Mouse (Mus musculus) hindbrain, embryonic 13.5 days (tissue): ENCODE data around the gene Ankrd44. TPM values are rescaled to one million over a fixed set of nuclear protein-coding genes. Genes with fewer than 3 reads are reported as not detected.

ENCODE experiments used
- ATAC-seq: fragments of 200-750 bp; cut with Nextera tagmentation; 2 replicates; pipeline ENCODE4 v1.8.0; 2017; ENCODE audit warnings: moderate TSS enrichment; ENCODE audit not compliant: low FRiP score
- H3K27ac ChIP-seq: fragments of 300-500 bp; sonication (generic); 2 replicates; pipeline ENCODE4 v1.5.1; 2015; ENCODE audit warnings: inconsistent platforms, mild to moderate bottlenecking, moderate library complexity
- H3K27me3 ChIP-seq: fragments of 300-500 bp; sonication (generic); 2 replicates; pipeline ENCODE4 v1.6.1; 2015; ENCODE audit warnings: mild to moderate bottlenecking, inconsistent platforms
- H3K36me3 ChIP-seq: fragments of 300-500 bp; sonication (generic); 2 replicates; pipeline ENCODE4 v1.6.1; 2015; ENCODE audit warnings: mild to moderate bottlenecking, inconsistent platforms
- H3K4me1 ChIP-seq: fragments of 300-500 bp; sonication (generic); replicated peaks from 2 replicates; pipeline ENCODE4 v1.6.1; 2015; ENCODE audit warnings: inconsistent platforms
- H3K4me2 ChIP-seq: fragments of 300-500 bp; sonication (generic); 2 replicates; pipeline ENCODE4 v1.6.1; 2015; ENCODE audit warnings: inconsistent platforms, mild to moderate bottlenecking, moderate library complexity
- H3K4me3 ChIP-seq: fragments of 300-500 bp; sonication (generic); 2 replicates; pipeline ENCODE4 v1.5.1; 2015; ENCODE audit warnings: mild to moderate bottlenecking, inconsistent platforms
- H3K9ac ChIP-seq: fragments of 300-500 bp; sonication (generic); 2 replicates; pipeline ENCODE4 v1.6.1; 2015; ENCODE audit warnings: mild to moderate bottlenecking, inconsistent platforms
- H3K9me3 ChIP-seq: fragments of 300-500 bp; sonication (generic); 2 replicates; pipeline ENCODE4 v1.6.1; 2016; ENCODE audit warnings: inconsistent platforms
- WGBS: fragments of 180-500 bp; shearing (Covaris S2); methylation state at CpG from one replicate; pipeline ENCODE4 v1.1.7; 2015; 5-methylcytosine and 5-hydroxymethylcytosine counted together
- polyA plus RNA-seq: library from polyadenylated mRNA; unstranded; fragments of >200 nt; fragmentation: Nextera tagmentation; extraction: Ambion mirVana; gene quantifications from 2 replicates; pipeline ENCODE4 v1.2.1, GENCODE M21; 2015

Ankrd44 gene
- polyA plus RNA-seq, 1 experiment from 2014 or later, result 20.9 TPM

- Histone ChIP-seq H3K27ac (no peak overlapping the region), H3K36me3 (peaks cover 13% of the 10 kb centered on the region; the same call in 1 of the 2 replicates), H3K9ac (no peak overlapping the region), H3K27me3 (no peaks in the 10 kb centered on the region), H3K4me2 (no peak overlapping the region), H3K9me3 (no peaks in the 10 kb centered on the region), H3K4me3 (no peak overlapping the region), H3K4me1 (peaks cover 5% of the 10 kb centered on the region; the same call in 1 of the 2 replicates)
- ATAC-seq, result no peak
- WGBS, result 67% methylated on average over 8 of the region's 8 CpGs
Observed at GRCm38 (mm10) chr1:54715061-54715760, 211.0 kb downstream of the Ankrd44 start.

- H3K27ac ChIP-seq, result no peak overlapping the region
- H3K9ac ChIP-seq, result no peak overlapping the region
- no peak overlapping the region for H3K4me2 ChIP-seq
- H3K9me3 ChIP-seq, result no peaks in the 10 kb centered on the region
- ATAC-seq, result no peak
- peaks cover 5% of the 10 kb centered on the region; the same call in 1 of the 2 replicates for H3K4me1 ChIP-seq
- H3K27me3 ChIP-seq, result no peaks in the 10 kb centered on the region
- H3K4me3 ChIP-seq, result no peak overlapping the region
- 59% methylated on average over 11 of the region's 11 CpGs for WGBS
- H3K36me3 ChIP-seq, result peaks cover 13% of the 10 kb centered on the region; the same call in 1 of the 2 replicates
Observed at GRCm38 (mm10) chr1:54713231-54714173, 212.7 kb downstream of the Ankrd44 start.

- H3K36me3 ChIP-seq, result peaks cover 8% of the 10 kb centered on the region; the same call in 1 of the 2 replicates
- no peak overlapping the region for H3K4me2 ChIP-seq
- ATAC-seq, result no peak
- 91% methylated on average over 3 of the region's 3 CpGs for WGBS
- H3K9ac ChIP-seq, result no peak overlapping the region
- no peaks in the 10 kb centered on the region for H3K27me3 ChIP-seq
- H3K9me3 ChIP-seq, result no peaks in the 10 kb centered on the region
- H3K4me3 ChIP-seq, result no peak overlapping the region
- H3K27ac ChIP-seq, result no peak overlapping the region
- peaks cover 22% of the 10 kb centered on the region for H3K4me1 ChIP-seq
Observed at GRCm38 (mm10) chr1:54711568-54711967, 214.6 kb downstream of the Ankrd44 start.

- no peak overlapping the region for H3K4me3 ChIP-seq
- H3K36me3 ChIP-seq, result peaks cover 8% of the 10 kb centered on the region; the same call in 1 of the 2 replicates
- H3K9me3 ChIP-seq, result no peaks in the 10 kb centered on the region
- ATAC-seq, result no peak
- no peak overlapping the region for H3K4me2 ChIP-seq
- H3K9ac ChIP-seq, result no peak overlapping the region
- WGBS, result 71% methylated on average over 1 of the region's 1 CpGs
- peaks cover 22% of the 10 kb centered on the region for H3K4me1 ChIP-seq
- H3K27ac ChIP-seq, result no peak overlapping the region
- no peaks in the 10 kb centered on the region for H3K27me3 ChIP-seq
Observed at GRCm38 (mm10) chr1:54710550-54710949, 215.6 kb downstream of the Ankrd44 start.

GRCm38 (mm10) chr1:54707888-54708565 is 218.2 kb downstream of the Ankrd44 start:
- peak; percentile 44 for ATAC-seq
- Histone ChIP-seq H3K36me3 (peaks cover 8% of the 10 kb centered on the region; the same call in 1 of the 2 replicates), H3K4me2 (no peak overlapping the region), H3K27me3 (no peaks in the 10 kb centered on the region), H3K27ac (peak overlapping the region; percentile 78), H3K4me1 (peaks cover 17% of the 10 kb centered on the region), H3K9me3 (no peaks in the 10 kb centered on the region), H3K9ac (no peak overlapping the region), H3K4me3 (no peak overlapping the region)
- WGBS, result 56% methylated on average over 8 of the region's 8 CpGs

- no peak overlapping the region for H3K4me3 ChIP-seq
- peaks cover 25% of the 10 kb centered on the region for H3K4me1 ChIP-seq
- peak; percentile 68 for ATAC-seq
- H3K27ac ChIP-seq, result peak overlapping the region; percentile 78
- H3K9ac ChIP-seq, result peak overlapping the region; percentile 10; the same call in 1 of the 2 replicates
- 45% methylated on average over 10 of the region's 10 CpGs for WGBS
- 0 out of 2 replicates have a peak overlapping the region, but pooled peaks have one; percentile 4 for H3K4me2 ChIP-seq
- H3K36me3 ChIP-seq, result peaks cover 4% of the 10 kb centered on the region; the same call in 1 of the 2 replicates
- no peaks in the 10 kb centered on the region for H3K9me3 ChIP-seq
- H3K27me3 ChIP-seq, result no peaks in the 10 kb centered on the region
Observed at GRCm38 (mm10) chr1:54707036-54707887, 218.9 kb downstream of the Ankrd44 start.

- Histone ChIP-seq H3K36me3 (no peaks in the 10 kb centered on the region), H3K9me3 (no peaks in the 10 kb centered on the region), H3K27ac (peak overlapping the region; percentile 78), H3K4me1 (peaks cover 27% of the 10 kb centered on the region), H3K27me3 (no peaks in the 10 kb centered on the region), H3K4me2 (0 out of 2 replicates have a peak overlapping the region, but pooled peaks have one; percentile 4), H3K4me3 (no peak overlapping the region), H3K9ac (no peak overlapping the region)
- no peak for ATAC-seq
- WGBS, result 23% methylated on average over 3 of the region's 3 CpGs
Observed at GRCm38 (mm10) chr1:54706621-54707020, 219.6 kb downstream of the Ankrd44 start.

- Histone ChIP-seq H3K27me3 (no peaks in the 10 kb centered on the region), H3K4me1 (peaks cover 27% of the 10 kb centered on the region), H3K27ac (no peak overlapping the region), H3K4me3 (no peak overlapping the region), H3K9ac (no peak overlapping the region), H3K4me2 (no peak overlapping the region), H3K36me3 (no peaks in the 10 kb centered on the region), H3K9me3 (no peaks in the 10 kb centered on the region)
- 50% methylated on average over 1 of the region's 1 CpGs for WGBS
- ATAC-seq, result no peak
Observed at GRCm38 (mm10) chr1:54703466-54703865, 222.7 kb downstream of the Ankrd44 start.

GRCm38 (mm10) chr1:54702918-54703317 is 223.3 kb downstream of the Ankrd44 start:
- Histone ChIP-seq H3K4me3 (no peak overlapping the region), H3K9ac (no peak overlapping the region), H3K36me3 (no peaks in the 10 kb centered on the region), H3K4me2 (no peak overlapping the region), H3K27me3 (no peaks in the 10 kb centered on the region), H3K9me3 (no peaks in the 10 kb centered on the region), H3K4me1 (peaks cover 24% of the 10 kb centered on the region), H3K27ac (peak overlapping the region; percentile 63)
- no peak for ATAC-seq

GRCm38 (mm10) chr1:54695396-54695795 is 230.8 kb downstream of the Ankrd44 start:
- H3K9ac ChIP-seq, result no peak overlapping the region
- no peaks in the 10 kb centered on the region for H3K36me3 ChIP-seq
- WGBS, result 94% methylated on average over 3 of the region's 3 CpGs
- peaks cover 4% of the 10 kb centered on the region; the same call in 1 of the 2 replicates for H3K4me1 ChIP-seq
- no peaks in the 10 kb centered on the region for H3K27me3 ChIP-seq
- H3K27ac ChIP-seq, result no peak overlapping the region
- no peaks in the 10 kb centered on the region for H3K9me3 ChIP-seq
- no peak overlapping the region for H3K4me3 ChIP-seq
- H3K4me2 ChIP-seq, result no peak overlapping the region
- ATAC-seq, result no peak

- Histone ChIP-seq H3K27me3 (no peaks in the 10 kb centered on the region), H3K4me2 (no peak overlapping the region), H3K27ac (0 out of 2 replicates have a peak overlapping the region, but pooled peaks have one; percentile 2), H3K9ac (no peak overlapping the region), H3K36me3 (no peaks in the 10 kb centered on the region), H3K4me1 (peaks cover 6% of the 10 kb centered on the region; the same call in 1 of the 2 replicates), H3K4me3 (no peak overlapping the region), H3K9me3 (no peaks in the 10 kb centered on the region)
- no peak for ATAC-seq
Observed at GRCm38 (mm10) chr1:54691824-54692223, 234.4 kb downstream of the Ankrd44 start.
